Mouse (Mus musculus): ENCODE data around the gene Adam3. TPM values are rescaled to one million over a fixed set of nuclear protein-coding genes. Genes with fewer than 3 reads are reported as not detected.

Adam3 gene
- not detected in 2 replicates for polyA plus RNA-seq (2012; ENCODE audit: insufficient read depth, insufficient read length, low replicate concordance, missing spikeins)

DNA sequence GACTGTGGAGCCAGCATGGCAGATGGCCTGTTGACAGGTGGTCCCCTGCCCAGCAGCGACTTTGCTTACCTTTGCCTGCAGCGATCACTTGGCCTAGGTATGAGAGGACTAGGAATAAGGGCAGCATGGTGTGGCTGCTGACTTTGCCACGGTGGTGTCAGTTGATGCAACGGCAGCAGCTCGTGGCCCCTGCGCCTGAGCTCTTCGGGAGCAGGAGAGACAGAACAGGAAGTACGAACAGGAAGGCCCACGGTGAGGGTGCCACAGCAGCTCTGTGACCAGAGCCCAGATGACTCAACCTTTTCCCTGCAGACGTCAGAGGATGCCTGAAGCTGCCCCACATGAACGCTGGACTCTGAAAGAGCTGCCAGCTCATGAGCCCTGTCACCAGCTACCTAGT, at the start of gene Adam3:
Gene Adam3, minus strand, starts transcription at position 223 of the 400 bp plus-strand sequence.
- no peaks in the 10 kb centered on the region for H3K4me1 ChIP-seq (ENCODE audit: control insufficient read depth, insufficient read depth, low read length)
- 73% methylated on average over 11 of the region's 11 CpGs for WGBS
- H3K4me3 ChIP-seq (ENCODE audit: insufficient read depth, low read depth, low read length): no peak within 1 kb of the TSS
- H3K27ac ChIP-seq (ENCODE audit: insufficient read depth, low read depth, low read length): no peak within 1 kb of the TSS
- TF ChIP-seq POLR2A (IDR thresholded peaks at IDR 0.05; ENCODE audit: insufficient read depth, low read depth, low read length) (no peak), CTCF (IDR thresholded peaks at IDR 0.05; ENCODE audit: insufficient read depth, low read depth, low read length) (no peak)

DNA sequence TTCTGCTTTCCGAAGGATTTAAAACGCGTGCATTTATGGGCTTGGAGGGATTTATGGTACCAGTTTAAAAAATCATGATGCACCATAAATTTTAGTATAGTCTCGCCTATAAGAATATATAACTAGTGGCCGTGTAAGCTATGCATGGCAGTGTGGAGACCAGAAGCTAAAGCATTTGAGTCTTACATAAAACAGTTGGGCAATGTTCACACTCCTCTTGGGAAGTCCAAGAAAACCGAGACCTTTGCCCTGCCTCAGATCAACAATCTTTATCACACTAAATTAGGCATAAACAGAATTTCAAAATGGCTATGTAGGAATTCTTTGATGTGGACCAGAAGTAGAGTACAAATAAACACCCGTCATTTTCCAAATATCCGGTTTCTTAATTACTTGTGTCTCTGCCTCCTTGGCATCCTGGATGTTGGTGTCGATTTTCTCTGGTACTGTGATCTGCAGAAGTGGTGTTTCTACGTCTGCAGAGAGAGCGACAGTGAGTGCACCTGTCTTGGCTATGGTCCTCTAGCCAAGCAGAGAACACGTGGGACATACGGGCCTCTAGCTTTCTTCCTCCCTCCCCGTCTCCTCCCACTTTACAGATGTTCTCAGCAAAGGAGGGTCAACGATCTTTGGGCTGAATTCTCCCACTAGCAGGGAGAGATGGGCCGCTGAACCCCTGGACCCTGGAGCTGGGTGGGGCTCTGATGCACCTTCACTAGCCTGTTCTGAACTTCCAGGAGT, 596 bp downstream of the Adam3 start:
- WGBS: 78% methylated on average over 16 of the region's 16 CpGs
- Histone ChIP-seq H3K4me1 (ENCODE audit: control insufficient read depth, insufficient read depth, low read length) (no peaks in the 10 kb centered on the region), H3K4me3 (ENCODE audit: insufficient read depth, low read depth, low read length) (no peak overlapping the region), H3K27ac (ENCODE audit: insufficient read depth, low read depth, low read length) (no peak overlapping the region)
- TF ChIP-seq POLR2A (IDR thresholded peaks at IDR 0.05; ENCODE audit: insufficient read depth, low read depth, low read length) (no peak), CTCF (IDR thresholded peaks at IDR 0.05; ENCODE audit: insufficient read depth, low read depth, low read length) (no peak)

Other genes with a start within 250 kb of the Adam3 start
- not detected in 2 replicates for gene Adam5, start 98.5 kb upstream of the Adam3 start, polyA plus RNA-seq (2012; ENCODE audit: insufficient read depth, insufficient read length, low replicate concordance, missing spikeins)

Data from olfactory bulb, adult 2 months (tissue).